In genomic region chr2:151571873-151572700, GRCm38 (mm10) we compare ENCODE assay signal across 14 mouse cellular contexts. TPM values are rescaled to one million over a fixed set of nuclear protein-coding genes. Genes with fewer than 3 reads are reported as not detected.
DNase-seq lines count a peak whose midpoint lies in the region; ATAC-seq lines count a peak whose summit lies in the region.
"Had no signal": no experiment of that assay in that cellular context is flagged by ENCODE, and none has a peak within 500 bp of the region (broad histone marks: within the 10 kb centered on the region; RNA-seq: fewer than 3 reads in every experiment).

Gene Sdcbp2 (plus strand): TSS chr2:151572622.

- H3K27me3 ChIP-seq in midbrain, embryonic 11.5 days (ENCODE audit: control insufficient read depth, insufficient read depth, low read length) = no peaks in the 10 kb centered on the region
- no peaks in the 10 kb centered on the region for H3K27me3 ChIP-seq in midbrain, embryonic 16.5 days (ENCODE audit: control insufficient read depth, insufficient read depth, low read depth, low read length)
- H3K27me3 ChIP-seq in forebrain, embryonic 13.5 days = no peaks in the 10 kb centered on the region
- H3K27me3 ChIP-seq: liver, embryonic 15.5 days; midbrain, embryonic 15.5 days had no signal

- H3K36me3 ChIP-seq in midbrain, embryonic 11.5 days (ENCODE audit: control insufficient read depth, insufficient read depth, low read length) = no peaks in the 10 kb centered on the region
- no peaks in the 10 kb centered on the region for H3K36me3 ChIP-seq in midbrain, embryonic 16.5 days (ENCODE audit: control insufficient read depth, insufficient read depth, low read length)
- 0 out of 2 replicates have a peak, but pooled peaks cover 4% of the 10 kb centered on the region for H3K36me3 ChIP-seq in forebrain, embryonic 13.5 days (ENCODE audit: poor library complexity, severe bottlenecking)
- H3K36me3 ChIP-seq: hindbrain, embryonic 10.5 days; liver, embryonic 15.5 days; midbrain, embryonic 15.5 days had no signal

- no peak within 1 kb of the TSS for H3K27ac ChIP-seq in midbrain, embryonic 11.5 days (ENCODE audit: low read depth, low read length)
- H3K27ac ChIP-seq in midbrain, embryonic 16.5 days (ENCODE audit: low read length) = no peak within 1 kb of the TSS
- H3K27ac ChIP-seq in brown adipose tissue, adult 24 weeks (replicated peaks; ENCODE audit: low read depth, low read length) = peak within 1 kb of the TSS; percentile 42
- H3K27ac ChIP-seq in forebrain, embryonic 13.5 days = no peak within 1 kb of the TSS
- H3K27ac ChIP-seq: hindbrain, embryonic 10.5 days; liver, embryonic 15.5 days; midbrain, embryonic 15.5 days had no signal

- DNase-seq in midbrain, embryonic 11.5 days (ENCODE audit: low spot score, missing footprints) = peak; percentile 56
- peak; percentile 44 for DNase-seq in lung, postnatal 10 days
- DNase-seq in urinary bladder, postnatal 36 days (ENCODE audit: low spot score in 2 of 2) = peak; percentile 66 to 79
- no peak for DNase-seq in right cerebral cortex, postnatal 36 days (ENCODE audit: low spot score in 2 of 2)
- DNase-seq: cerebellum, postnatal 10 days; gastrocnemius, postnatal 25 days; thymus, adult 18-20 months had no signal

- H3K9me3 ChIP-seq in midbrain, embryonic 11.5 days (ENCODE audit: control insufficient read depth, low read length) = no peaks in the 10 kb centered on the region
- no peaks in the 10 kb centered on the region for H3K9me3 ChIP-seq in midbrain, embryonic 16.5 days (replicated peaks; ENCODE audit: control insufficient read depth, low read length, poor library complexity, severe bottlenecking)
- H3K9me3 ChIP-seq in forebrain, embryonic 13.5 days (replicated peaks) = no peaks in the 10 kb centered on the region
- H3K9me3 ChIP-seq: hindbrain, embryonic 10.5 days; liver, embryonic 15.5 days; midbrain, embryonic 15.5 days had no signal

- H3K9ac ChIP-seq in midbrain, embryonic 11.5 days (ENCODE audit: low read length) = no peak within 1 kb of the TSS
- no peak within 1 kb of the TSS for H3K9ac ChIP-seq in midbrain, embryonic 16.5 days (ENCODE audit: low read depth, low read length)
- no peak within 1 kb of the TSS for H3K9ac ChIP-seq in forebrain, embryonic 13.5 days
- H3K9ac ChIP-seq: liver, embryonic 15.5 days; midbrain, embryonic 15.5 days had no signal

- no peak within 1 kb of the TSS for H3K4me2 ChIP-seq in midbrain, embryonic 11.5 days
- no peak within 1 kb of the TSS for H3K4me2 ChIP-seq in midbrain, embryonic 16.5 days (ENCODE audit: low read length)
- H3K4me2 ChIP-seq in forebrain, embryonic 13.5 days = no peak within 1 kb of the TSS
- H3K4me2 ChIP-seq: liver, embryonic 15.5 days; midbrain, embryonic 15.5 days had no signal

- H3K4me1 ChIP-seq in midbrain, embryonic 11.5 days (ENCODE audit: control insufficient read depth, insufficient read depth, low read length) = peaks cover 8% of the 10 kb centered on the region
- H3K4me1 ChIP-seq in midbrain, embryonic 16.5 days (ENCODE audit: control insufficient read depth, insufficient read depth, low read length) = peaks cover 10% of the 10 kb centered on the region
- H3K4me1 ChIP-seq in brown adipose tissue, adult 24 weeks (ENCODE audit: control insufficient read depth, insufficient read depth, insufficient read length, low read length) = no peaks in the 10 kb centered on the region
- peaks cover 11% of the 10 kb centered on the region for H3K4me1 ChIP-seq in forebrain, embryonic 13.5 days
- H3K4me1 ChIP-seq: liver, embryonic 15.5 days had no signal

- no peak for ATAC-seq in midbrain, embryonic 11.5 days (ENCODE audit: low FRiP score)
- ATAC-seq in midbrain, embryonic 16.5 days = no peak
- ATAC-seq in forebrain, embryonic 13.5 days = no peak
- ATAC-seq: midbrain, embryonic 15.5 days had no signal

- no peak within 1 kb of the TSS for H3K4me3 ChIP-seq in midbrain, embryonic 11.5 days (ENCODE audit: low read depth, low read length)
- no peak within 1 kb of the TSS for H3K4me3 ChIP-seq in midbrain, embryonic 16.5 days (ENCODE audit: low read depth, low read length)
- no peak within 1 kb of the TSS for H3K4me3 ChIP-seq in brown adipose tissue, adult 24 weeks (ENCODE audit: insufficient read depth, low read depth, low read length)
- no peak within 1 kb of the TSS for H3K4me3 ChIP-seq in forebrain, embryonic 13.5 days
- H3K4me3 ChIP-seq: erythroblast, embryonic 14.5 days; hindbrain, embryonic 10.5 days; liver, embryonic 15.5 days; midbrain, embryonic 15.5 days had no signal

- WGBS in midbrain, embryonic 11.5 days = 78% methylated on average over 17 of the region's 17 CpGs
- WGBS in midbrain, embryonic 16.5 days = 76% methylated on average over 17 of the region's 17 CpGs
- 76% methylated on average over 17 of the region's 17 CpGs for WGBS in forebrain, embryonic 13.5 days

RNA-seq across cellular contexts. Expression of gene Sdcbp2, which starts in this region (rescaled TPM):
- 0.41 and 0.56 TPM in 2 replicates for polyA plus RNA-seq in midbrain, embryonic 11.5 days (2014; fragmentation: Nextera tagmentation; extraction: Ambion mirVana)
- polyA plus RNA-seq in midbrain, embryonic 16.5 days (2015; fragmentation: Nextera tagmentation; extraction: Ambion mirVana) = 0.98 and 1.1 TPM in 2 replicates
- 1.6 and 1.7 TPM in 2 replicates for polyA plus RNA-seq in brown adipose tissue, adult 24 weeks (2012; ENCODE audit: insufficient read depth, insufficient read length, missing spikeins)
- polyA plus RNA-seq in forebrain, embryonic 13.5 days (2015; fragmentation: Nextera tagmentation; extraction: Ambion mirVana) = 0.35 and 0.58 TPM in 2 replicates
- polyA plus RNA-seq: erythroblast, embryonic 14.5 days had no signal

Comparison
In these comparisons a context has a peak if more than half of its experiments do, and no peak if none do; other contexts are left out.
1. Peak in DNase-seq in midbrain, embryonic 11.5 days; RNA of the gene not detected or under 1 TPM.
2. DNase-seq: peak in lung, postnatal 10 days (single experiment) and urinary bladder, postnatal 36 days (2 of 2); none in right cerebral cortex, postnatal 36 days (0 of 2).